Mouse (Mus musculus) liver, postnatal 0 days (tissue): ENCODE results near the gene Fn1. TPM values are rescaled to one million over a fixed set of nuclear protein-coding genes. Genes with fewer than 3 reads are reported as not detected.

ENCODE experiments used
- ATAC-seq: fragments of 200-750 bp; cut with Nextera tagmentation; 2 replicates; pipeline ENCODE4 v1.8.0; 2017; ENCODE audit warnings: mild to moderate bottlenecking, moderate library complexity
- DNase-seq: peaks from one replicate; pipeline ENCODE4 v3.0.0-alpha.2; 2016
- H3K27ac ChIP-seq: fragments of 300-500 bp; sonication (generic); 2 replicates; pipeline ENCODE4 v1.5.1; 2014; ENCODE audit warnings: antibody characterized with exemption, moderate library complexity, mild to moderate bottlenecking, low read depth
- H3K27me3 ChIP-seq: fragments of 300-500 bp; sonication (generic); 2 replicates; pipeline ENCODE4 v1.6.1; 2014; ENCODE audit warnings: low read length, control low read depth, mixed read lengths; ENCODE audit not compliant: insufficient read depth
- H3K36me3 ChIP-seq: fragments of 300-500 bp; sonication (generic); replicated peaks from 2 replicates; pipeline ENCODE4 v1.6.1; 2014; ENCODE audit warnings: mild to moderate bottlenecking, control low read depth, low read length, moderate library complexity, mixed read lengths; ENCODE audit not compliant: insufficient read depth
- H3K4me1 ChIP-seq: fragments of 300-500 bp; sonication (generic); 2 replicates; pipeline ENCODE4 v1.6.1; 2014; ENCODE audit warnings: antibody characterized with exemption, mild to moderate bottlenecking, control low read depth; ENCODE audit not compliant: insufficient read depth
- H3K4me2 ChIP-seq: fragments of 300-500 bp; sonication (generic); 2 replicates; pipeline ENCODE4 v1.6.1; 2014; ENCODE audit warnings: low read depth, mild to moderate bottlenecking, low read length, moderate library complexity, mixed read lengths
- H3K4me3 ChIP-seq: fragments of 300-500 bp; sonication (generic); 2 replicates; pipeline ENCODE4 v1.5.1; 2014; ENCODE audit warnings: low read depth, low read length
- H3K9ac ChIP-seq: fragments of 300-500 bp; sonication (generic); replicated peaks from 2 replicates; pipeline ENCODE4 v1.6.1; 2014; ENCODE audit warnings: mild to moderate bottlenecking, moderate library complexity
- H3K9me3 ChIP-seq: fragments of 300-500 bp; sonication (generic); 2 replicates; pipeline ENCODE4 v1.6.1; 2016; ENCODE audit warnings: mild to moderate bottlenecking, control low read depth, low read length, mixed read lengths
- CTCF ChIP-seq: sonication (generic); IDR thresholded peaks from 2 replicates; pipeline ENCODE4 v1.5.1; 2016; ENCODE audit warnings: antibody characterized with exemption, low read depth
- EP300 ChIP-seq: IDR thresholded peaks from 2 replicates; pipeline ENCODE4 v1.6.1; 2016; ENCODE audit warnings: antibody characterized with exemption, low read depth, mild to moderate bottlenecking
- WGBS: fragments of 180-500 bp; shearing (Covaris S2); extraction: QIAGEN DNeasy Blood & Tissue Kit; methylation state at CpG from one replicate; pipeline ENCODE4 v1.1.7; 2014; ENCODE audit not compliant: insufficient replicate concordance; 5-methylcytosine and 5-hydroxymethylcytosine counted together
- polyA plus RNA-seq: library from polyadenylated mRNA; unstranded; fragments of >200 nt; fragmentation: Nextera tagmentation; extraction: Ambion mirVana; gene quantifications from 2 replicates; pipeline ENCODE4 v1.2.1, GENCODE M21; 2015

Gene Fn1
- polyA plus RNA-seq, 1 experiment from 2014 or later: 450 TPM

- no peaks in the 10 kb centered on the region for H3K4me1 ChIP-seq
- no peak overlapping the region for H3K4me2 ChIP-seq
- TF ChIP-seq EP300 (no peak), CTCF (no peak)
- no peaks in the 10 kb centered on the region for H3K9me3 ChIP-seq
- 78% methylated on average over 7 of the region's 7 CpGs for WGBS
- H3K27ac ChIP-seq: no peak overlapping the region
- DNase-seq (no peak), ATAC-seq (peak; percentile 13)
- no peaks in the 10 kb centered on the region for H3K27me3 ChIP-seq
- no peak overlapping the region for H3K4me3 ChIP-seq
- peaks cover 28% of the 10 kb centered on the region for H3K36me3 ChIP-seq
- no peak overlapping the region for H3K9ac ChIP-seq
Observed at GRCm38 (mm10) chr1:71583900-71584299, 69.1 kb downstream of the Fn1 start.

DNA sequence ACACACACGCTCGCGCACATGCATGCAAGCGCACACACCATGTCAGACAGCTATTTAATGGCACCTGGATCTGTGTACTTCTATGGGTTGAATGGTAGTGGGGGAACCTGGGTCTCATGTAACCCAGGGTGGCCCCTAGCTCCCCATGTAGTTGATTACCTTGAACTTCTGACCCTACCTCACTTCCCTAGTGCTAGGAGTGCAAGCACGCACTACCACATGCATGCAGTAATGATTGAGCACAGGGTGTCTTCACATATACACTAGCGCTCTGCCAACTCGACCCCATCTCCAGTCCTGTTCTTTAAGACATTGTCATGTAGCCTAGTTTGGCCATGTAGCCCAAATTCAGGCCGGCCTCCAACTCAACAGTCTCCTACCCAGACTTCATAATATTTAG is 69.7 kb downstream of the Fn1 start:
- H3K9me3 ChIP-seq: no peaks in the 10 kb centered on the region
- H3K4me3 ChIP-seq: no peak overlapping the region
- ATAC-seq (peak; percentile 56), DNase-seq (no peak)
- no peak overlapping the region for H3K4me2 ChIP-seq
- H3K4me1 ChIP-seq: no peaks in the 10 kb centered on the region
- peaks cover 24% of the 10 kb centered on the region for H3K36me3 ChIP-seq
- TF ChIP-seq CTCF: no peak
- no peak for TF ChIP-seq EP300
- no peak overlapping the region for H3K9ac ChIP-seq
- 87% methylated on average over 8 of the region's 8 CpGs for WGBS
- no peak overlapping the region for H3K27ac ChIP-seq
- no peaks in the 10 kb centered on the region for H3K27me3 ChIP-seq

DNA sequence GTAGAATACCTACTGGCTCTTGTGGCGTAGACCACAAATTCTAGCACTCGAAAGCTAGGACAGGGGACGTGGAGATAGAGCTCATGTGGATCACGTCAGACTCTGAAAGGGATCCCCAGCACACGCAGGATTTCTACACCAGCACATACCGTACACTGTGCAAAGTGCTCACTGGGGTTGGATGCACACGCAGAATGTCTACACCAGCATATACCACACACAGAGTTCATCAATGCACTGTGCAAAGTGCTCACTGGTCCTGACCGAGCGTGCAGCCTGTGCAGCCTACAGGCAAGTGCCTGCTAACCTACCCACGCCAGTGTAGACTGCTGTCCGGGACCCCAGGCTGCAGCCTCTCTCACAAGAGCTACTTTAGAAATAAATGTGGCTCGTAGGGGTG is 72.6 kb downstream of the Fn1 start:
- no peaks in the 10 kb centered on the region for H3K27me3 ChIP-seq
- TF ChIP-seq EP300 (no peak), CTCF (no peak)
- H3K27ac ChIP-seq: no peak overlapping the region
- H3K4me1 ChIP-seq: no peaks in the 10 kb centered on the region
- DNase-seq (no peak), ATAC-seq (no peak)
- H3K36me3 ChIP-seq: peaks cover 32% of the 10 kb centered on the region
- WGBS: 84% methylated on average over 12 of the region's 12 CpGs
- no peaks in the 10 kb centered on the region for H3K9me3 ChIP-seq
- H3K4me3 ChIP-seq: no peak overlapping the region
- no peak overlapping the region for H3K9ac ChIP-seq
- no peak overlapping the region for H3K4me2 ChIP-seq

- 0 out of 2 replicates have a peak overlapping the region, but pooled peaks have one; percentile 22 for H3K27ac ChIP-seq
- no peaks in the 10 kb centered on the region for H3K9me3 ChIP-seq
- H3K9ac ChIP-seq: no peak overlapping the region
- H3K4me2 ChIP-seq: no peak overlapping the region
- no peak overlapping the region for H3K4me3 ChIP-seq
- no peaks in the 10 kb centered on the region for H3K27me3 ChIP-seq
- TF ChIP-seq CTCF: no peak
- TF ChIP-seq EP300: no peak
- 71% methylated on average over 4 of the region's 4 CpGs for WGBS
- no peak for DNase-seq
- H3K36me3 ChIP-seq: peaks cover 32% of the 10 kb centered on the region
- no peaks in the 10 kb centered on the region for H3K4me1 ChIP-seq
- ATAC-seq: peak; percentile 29
Observed at GRCm38 (mm10) chr1:71579526-71579925, 73.5 kb downstream of the Fn1 start.

- Histone ChIP-seq H3K27ac (no peak overlapping the region), H3K27me3 (no peaks in the 10 kb centered on the region), H3K4me2 (no peak overlapping the region), H3K4me3 (no peak overlapping the region), H3K36me3 (peaks cover 42% of the 10 kb centered on the region), H3K4me1 (no peaks in the 10 kb centered on the region), H3K9ac (no peak overlapping the region), H3K9me3 (no peaks in the 10 kb centered on the region)
- TF ChIP-seq EP300 (no peak), CTCF (no peak)
- DNase-seq: no peak
- ATAC-seq: no peak
- 83% methylated on average over 6 of the region's 6 CpGs for WGBS
Observed at GRCm38 (mm10) chr1:71576837-71577236, 76.2 kb downstream of the Fn1 start.

- no peak for TF ChIP-seq CTCF
- TF ChIP-seq EP300: no peak
- no peak overlapping the region for H3K27ac ChIP-seq
- no peak overlapping the region for H3K4me2 ChIP-seq
- no peaks in the 10 kb centered on the region for H3K9me3 ChIP-seq
- peaks cover 50% of the 10 kb centered on the region for H3K36me3 ChIP-seq
- 84% methylated on average over 7 of the region's 7 CpGs for WGBS
- no peaks in the 10 kb centered on the region for H3K27me3 ChIP-seq
- no peak overlapping the region for H3K4me3 ChIP-seq
- DNase-seq (no peak), ATAC-seq (no peak)
- H3K4me1 ChIP-seq: no peaks in the 10 kb centered on the region
- H3K9ac ChIP-seq: no peak overlapping the region
Observed at GRCm38 (mm10) chr1:71575987-71576386, 77.0 kb downstream of the Fn1 start.

DNA sequence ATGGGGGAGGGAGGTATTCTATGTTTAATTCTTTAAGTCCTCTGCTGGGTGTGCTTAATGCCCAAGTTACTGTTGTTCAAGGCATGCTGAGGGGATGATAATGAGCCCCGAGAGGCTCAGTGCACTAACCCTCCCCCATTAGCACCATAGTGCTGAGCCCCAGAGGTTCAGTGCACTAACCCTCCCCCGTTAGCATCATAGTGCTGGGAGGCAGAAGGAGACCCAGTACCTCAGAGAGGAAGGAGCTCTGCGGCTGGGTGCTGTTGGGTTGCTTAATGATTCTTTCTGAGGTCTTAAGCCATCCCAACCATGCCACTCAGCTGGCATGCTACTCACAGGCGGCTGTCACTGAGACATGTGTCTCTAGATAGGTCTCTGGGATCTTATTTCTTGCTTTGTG is 82.9 kb downstream of the Fn1 start:
- Histone ChIP-seq H3K4me2 (no peak overlapping the region), H3K9ac (no peak overlapping the region), H3K27me3 (no peaks in the 10 kb centered on the region), H3K9me3 (no peaks in the 10 kb centered on the region), H3K27ac (no peak overlapping the region), H3K4me1 (no peaks in the 10 kb centered on the region), H3K36me3 (peaks cover 66% of the 10 kb centered on the region), H3K4me3 (no peak overlapping the region)
- ATAC-seq: no peak
- 76% methylated on average over 4 of the region's 4 CpGs for WGBS
- no peak for TF ChIP-seq CTCF
- TF ChIP-seq EP300: no peak
- no peak for DNase-seq
